Mouse (Mus musculus) urinary bladder, adult 18-20 months (tissue): ENCODE results near the gene Rac2.

Experiments
- DNase-seq, 2 experiments: peaks; one replicate each; pipeline ENCODE4 v3.0.0; 2022; ENCODE audit warnings: low spot score in 2 of 2, mixed read lengths in 2 of 2

Gene Rac2

GRCm38 (mm10) chr15:78547415-78548335 lies 24.9 kb downstream of the Rac2 start:
- peak in 1 of 2 experiments; percentile 23 for DNase-seq

GRCm38 (mm10) chr15:78546060-78546459 lies 26.5 kb downstream of the Rac2 start:
- no peak for DNase-seq

- DNase-seq: no peak
Observed at GRCm38 (mm10) chr15:78544561-78545001, 28.0 kb downstream of the Rac2 start, which contains the start of gene Sstr3. Gene Sstr3, minus strand, starts transcription at chr15:78544685.

DNA sequence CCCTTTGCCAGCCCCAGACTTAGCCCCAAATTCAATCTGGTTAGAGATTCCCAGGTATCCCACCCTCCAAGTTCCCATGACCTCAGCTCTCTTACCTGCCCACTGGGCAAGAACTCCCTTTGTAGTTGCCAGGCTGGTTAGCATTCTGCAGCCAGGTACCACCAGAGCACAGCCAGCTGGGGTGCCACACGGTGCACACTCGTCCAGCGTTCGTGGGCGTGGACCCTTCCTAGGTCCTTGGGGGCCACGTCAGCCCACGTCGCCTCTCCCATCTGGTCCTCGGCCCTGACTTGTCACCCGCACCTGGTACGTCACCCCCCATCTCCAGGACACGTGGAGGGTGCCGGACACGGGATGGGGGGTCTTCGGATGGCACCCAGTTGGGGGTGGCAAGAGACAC lies 28.5 kb downstream of the Rac2 start:
- DNase-seq: no peak

DNA sequence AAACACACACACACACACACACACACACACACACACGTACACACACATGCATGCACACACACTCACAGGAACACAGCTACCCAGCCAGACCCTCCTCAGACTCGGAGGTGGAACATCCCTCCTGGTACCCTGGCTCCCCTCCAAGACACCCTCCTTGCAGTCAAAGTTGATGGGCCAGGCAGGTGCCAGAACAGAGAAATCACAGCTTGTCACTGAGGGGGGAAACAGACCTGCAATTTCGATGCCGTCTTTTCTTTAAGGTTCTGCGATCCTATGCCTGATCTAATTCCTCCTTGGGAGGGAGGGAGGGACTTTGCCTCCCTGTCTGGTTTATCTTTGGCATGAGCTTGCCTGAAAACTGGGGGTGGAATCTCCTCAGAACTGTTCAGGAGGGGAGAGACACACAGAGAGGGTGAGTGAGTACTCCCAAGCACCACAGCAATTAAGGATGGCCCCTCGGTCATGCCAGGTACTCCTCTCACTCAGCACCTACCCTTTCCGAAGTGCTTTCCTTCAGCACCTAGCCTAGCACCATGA lies 29.7 kb downstream of the Rac2 start:
- DNase-seq: no peak

GRCm38 (mm10) chr15:78542098-78542766 lies 30.4 kb downstream of the Rac2 start:
- DNase-seq: no peak

DNA sequence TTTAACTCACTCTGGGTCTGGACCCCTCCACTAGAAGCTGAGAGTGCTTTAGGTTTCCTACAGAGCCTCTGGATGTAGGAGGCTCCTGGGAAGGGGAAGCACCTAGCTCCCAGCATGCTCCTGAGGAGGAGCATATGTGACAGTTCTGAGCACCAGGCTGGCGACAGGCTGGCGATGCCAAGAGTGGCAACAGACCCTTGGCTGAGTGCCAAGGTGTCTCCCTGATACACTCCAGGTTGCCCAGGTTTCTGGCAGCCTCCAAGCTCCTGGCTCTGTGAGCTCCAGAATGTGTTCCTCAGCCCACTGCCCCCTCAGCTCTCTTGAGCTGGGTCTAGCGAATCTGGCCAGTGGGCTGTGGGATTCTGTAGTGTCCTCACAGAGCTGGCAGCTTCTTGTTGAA lies 31.0 kb downstream of the Rac2 start:
- DNase-seq: no peak

DNA sequence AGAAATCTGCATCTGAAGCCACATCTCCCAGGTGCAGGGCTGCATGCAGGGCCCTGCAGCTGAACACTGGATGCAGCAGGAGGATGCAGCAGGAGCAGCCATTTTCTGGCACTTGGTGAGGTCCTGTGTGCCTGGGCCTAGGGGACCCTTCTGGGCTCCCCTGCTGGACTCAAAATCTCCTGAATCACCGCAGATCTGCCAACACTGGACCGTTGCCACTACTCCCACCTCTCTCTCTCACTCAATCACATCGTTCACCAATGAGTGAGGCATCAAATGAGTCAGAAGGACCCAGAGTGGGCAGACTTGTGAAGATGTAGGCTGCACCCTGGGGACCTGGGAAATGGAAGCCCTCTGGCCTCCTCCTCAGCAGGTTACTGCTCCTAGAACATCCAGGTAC lies 31.5 kb downstream of the Rac2 start:
- no peak for DNase-seq

DNA sequence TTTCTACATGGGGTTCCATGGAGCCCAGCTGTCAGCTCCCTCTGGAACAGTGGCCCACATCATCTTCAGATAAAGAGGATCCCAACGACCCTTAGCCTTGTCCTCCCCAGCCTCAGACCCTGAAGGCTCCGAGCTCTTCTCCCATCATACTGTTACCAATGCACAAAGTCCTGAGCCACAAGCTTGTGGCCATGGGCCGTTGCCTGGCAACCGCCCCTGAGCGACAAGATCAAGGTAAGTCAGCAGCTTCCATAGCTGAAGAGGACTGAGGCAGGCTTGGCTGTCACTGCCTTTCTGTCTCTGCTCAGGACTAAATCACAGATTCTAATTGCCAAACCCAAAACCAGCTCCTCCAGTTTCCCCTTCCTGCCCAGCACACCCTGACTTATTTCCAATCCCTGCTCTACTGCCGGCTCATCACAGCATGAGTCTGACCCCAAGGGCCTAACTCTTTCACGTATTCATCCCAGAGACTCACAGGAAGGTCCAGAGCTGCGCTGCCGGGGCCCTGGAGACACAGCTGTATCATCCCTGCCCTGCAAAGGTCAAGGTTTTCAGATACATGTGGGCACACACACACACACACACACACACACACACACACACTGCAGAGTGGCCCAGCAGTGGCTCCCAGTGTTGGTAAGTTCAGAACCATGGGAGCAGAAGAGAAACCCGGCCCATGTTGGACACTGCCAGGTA lies 36.7 kb downstream of the Rac2 start:
- no peak for DNase-seq

- no peak for DNase-seq
Observed at GRCm38 (mm10) chr15:78533346-78533835, 39.2 kb downstream of the Rac2 start.

- peak in 1 of 2 experiments; percentile 59 for DNase-seq
Observed at GRCm38 (mm10) chr15:78532566-78533345, 39.8 kb downstream of the Rac2 start.

DNA sequence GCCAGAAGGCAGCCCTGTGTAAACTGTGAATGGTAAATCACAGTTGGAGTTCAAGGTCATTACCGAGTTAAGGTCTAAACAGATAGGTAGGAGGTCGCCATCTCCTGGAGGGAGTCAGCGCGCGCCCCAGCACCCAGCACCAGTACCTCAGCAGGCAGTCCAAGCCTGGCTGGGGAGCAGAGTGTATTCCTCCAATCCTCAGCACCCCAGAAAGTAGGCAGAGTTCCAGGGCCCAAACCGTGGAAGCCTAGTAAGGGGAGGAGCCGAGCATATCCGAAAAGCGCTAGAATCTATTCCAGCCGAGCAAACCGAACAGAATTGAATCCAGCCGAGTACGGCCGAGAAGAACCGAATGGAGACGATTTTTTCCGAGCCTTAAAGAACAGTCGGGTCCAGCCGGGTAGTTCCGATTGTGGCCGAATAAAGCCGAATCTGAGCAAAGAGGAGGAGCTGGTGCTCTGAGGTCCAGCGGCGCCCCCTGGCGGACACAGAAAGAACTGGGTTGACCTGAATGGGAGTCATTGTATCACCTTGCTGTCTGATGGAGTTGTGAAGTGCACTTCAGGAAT lies 40.6 kb downstream of the Rac2 start:
- DNase-seq: peak; percentile 92 to 96

DNA sequence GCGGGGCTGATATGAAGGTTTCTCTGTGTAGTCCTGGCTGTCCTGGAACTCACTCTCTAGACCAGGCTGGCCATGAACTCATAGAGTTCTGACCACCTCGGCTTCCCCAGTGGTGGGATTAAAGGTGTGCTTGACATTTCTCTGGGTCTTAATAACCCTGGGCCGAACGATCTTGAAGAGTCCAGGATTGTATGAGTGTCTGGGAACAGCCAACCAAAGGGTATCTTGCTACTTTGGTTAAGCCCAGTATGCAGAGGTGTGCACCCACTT lies 41.2 kb downstream of the Rac2 start:
- no peak for DNase-seq

DNA sequence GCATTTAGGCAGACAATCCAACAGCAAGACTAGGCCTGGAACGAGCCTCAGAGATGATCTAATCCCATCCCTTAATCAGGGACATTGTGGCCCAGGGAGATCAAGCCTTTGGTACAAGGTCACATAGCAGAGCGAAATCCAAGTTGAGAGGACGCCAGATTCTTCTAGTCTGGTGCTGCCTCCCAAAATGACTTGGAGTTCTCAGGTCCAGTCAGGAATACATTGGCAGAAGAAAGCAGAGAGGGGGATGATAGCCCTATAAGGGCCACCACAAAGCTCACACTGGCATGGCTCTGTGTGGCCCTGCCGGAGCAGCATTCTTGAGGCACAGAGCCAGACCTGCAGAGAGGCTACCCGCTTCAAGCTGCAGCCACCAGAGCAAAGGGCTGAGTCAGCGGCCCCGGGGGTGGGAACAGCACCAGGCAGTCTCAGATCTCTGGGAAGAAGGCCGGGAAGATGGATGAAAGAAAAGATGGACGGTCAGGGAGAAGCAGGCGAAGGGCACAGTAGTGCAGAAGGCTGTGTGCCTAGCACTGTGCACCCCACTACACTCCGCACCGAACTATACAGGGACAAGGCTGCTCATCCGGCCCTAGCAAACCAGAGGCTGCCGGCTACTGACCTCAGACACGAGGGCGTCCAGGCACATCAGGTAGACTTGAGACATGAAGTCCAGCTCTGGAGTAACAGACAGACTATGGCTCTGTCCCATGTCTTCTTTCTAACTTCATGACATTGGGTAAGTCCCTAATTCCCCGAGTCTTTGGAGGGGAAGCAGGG lies 41.7 kb downstream of the Rac2 start, which contains the start of gene C1qtnf6:
C1qtnf6 (minus strand) TSS at position 746 of the 780 bp plus-strand sequence.
- peak in 1 of 2 experiments; percentile 54 for DNase-seq

DNA sequence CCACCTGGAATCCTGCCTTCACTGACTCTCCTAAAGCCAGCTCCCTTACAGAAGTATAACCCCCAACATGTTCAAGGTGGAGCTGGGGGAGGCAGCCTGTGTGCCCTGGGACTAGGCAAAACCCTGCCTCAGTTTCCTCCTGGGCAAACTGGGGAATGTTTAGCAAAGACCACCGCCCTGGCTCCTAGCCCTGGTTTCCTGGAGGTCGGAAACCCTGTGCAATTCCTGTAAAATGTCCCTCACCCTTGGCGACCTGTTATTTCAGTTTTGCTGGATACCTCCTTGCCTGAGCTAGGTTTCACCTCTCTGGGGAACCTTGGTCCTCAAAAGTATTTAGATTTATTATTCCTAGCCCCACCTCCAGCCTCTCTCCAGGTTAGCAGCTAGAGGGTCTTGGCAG lies 42.4 kb downstream of the Rac2 start:
- no peak for DNase-seq

DNA sequence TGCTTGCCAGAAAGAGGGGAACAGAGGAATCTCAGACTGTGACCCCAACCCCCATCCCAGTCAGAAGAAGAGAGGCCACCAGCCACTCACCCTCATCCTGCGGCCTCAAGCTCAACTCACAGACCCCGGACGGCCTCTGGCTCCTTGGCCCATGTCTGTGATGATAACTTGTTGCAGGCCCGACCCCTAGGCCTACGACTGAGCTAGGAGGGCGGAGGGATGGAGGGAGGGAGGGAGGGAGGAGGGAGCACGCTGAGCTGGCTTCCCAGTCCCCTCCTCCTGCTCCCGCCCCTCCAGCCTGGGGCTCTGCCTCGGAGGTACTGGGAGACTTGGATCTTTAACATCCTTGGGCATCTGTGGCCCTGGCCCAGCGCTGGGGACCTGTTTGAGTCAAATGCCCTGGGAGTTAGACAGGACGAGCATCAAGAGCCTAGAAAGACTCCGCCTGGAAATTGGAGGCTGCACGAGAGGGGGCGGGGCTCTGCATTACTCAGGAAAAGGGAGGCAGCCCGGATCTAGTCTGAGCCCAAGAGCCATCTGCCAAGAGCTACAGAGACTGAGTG lies 43.1 kb downstream of the Rac2 start:
- DNase-seq: peak in 1 of 2 experiments; percentile 54

DNA sequence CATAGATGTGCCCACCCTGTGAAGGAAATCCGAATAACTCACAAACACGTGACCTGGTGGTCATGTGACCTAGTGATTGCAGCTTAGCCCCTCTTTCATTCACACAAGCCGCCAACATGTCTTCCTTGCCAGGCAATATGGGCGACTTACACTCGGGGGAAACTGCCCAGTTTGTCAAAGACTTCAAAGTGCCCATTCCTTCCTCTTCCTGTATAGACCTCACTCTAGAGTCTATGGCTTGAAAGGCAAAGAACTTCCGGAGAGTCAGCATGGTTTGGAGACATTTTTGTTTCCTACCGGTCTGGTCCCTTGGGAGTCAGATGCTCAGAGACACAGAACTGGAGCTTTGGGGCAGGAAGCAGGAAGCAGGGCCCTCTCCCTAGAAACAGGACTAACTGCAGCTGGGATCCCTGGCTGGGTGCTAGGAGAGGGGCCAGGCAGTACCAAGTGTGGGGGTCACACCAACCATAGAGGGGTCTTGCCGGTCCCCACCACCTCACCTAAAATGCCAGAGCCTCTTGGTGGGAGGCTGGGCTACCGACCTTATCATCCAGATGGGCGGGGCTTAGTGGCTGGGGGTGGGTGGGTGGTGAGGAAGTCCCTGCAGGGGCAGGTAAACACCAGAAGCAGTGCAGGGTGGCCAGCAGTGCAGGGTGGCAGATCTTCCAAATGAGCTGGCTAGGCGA lies 43.7 kb downstream of the Rac2 start:
- DNase-seq: no peak

DNA sequence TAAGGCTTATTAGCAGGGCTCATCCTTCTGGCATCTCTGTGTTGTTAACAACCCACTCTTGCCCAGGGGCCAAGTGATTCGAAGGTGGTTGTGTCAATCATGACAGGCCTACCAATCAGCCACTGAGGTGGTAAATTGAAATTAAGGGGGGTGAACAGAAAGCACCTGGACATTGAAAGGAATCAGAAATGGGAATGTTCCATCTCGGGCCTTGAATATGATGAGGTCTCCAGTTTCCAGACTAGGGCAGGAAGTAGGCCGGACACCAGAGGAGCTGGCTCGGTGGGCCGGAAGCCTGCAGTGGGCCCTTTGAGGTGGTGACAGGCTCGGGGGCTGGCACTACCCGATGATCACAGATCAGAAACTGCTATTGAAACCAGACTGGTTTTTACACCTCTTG lies 44.6 kb downstream of the Rac2 start:
- no peak for DNase-seq

- no peak for DNase-seq
Observed at GRCm38 (mm10) chr15:78524163-78524562, 48.4 kb downstream of the Rac2 start.
